ENCODE assay signal across 9 mouse cellular contexts in the genomic region with DNA sequence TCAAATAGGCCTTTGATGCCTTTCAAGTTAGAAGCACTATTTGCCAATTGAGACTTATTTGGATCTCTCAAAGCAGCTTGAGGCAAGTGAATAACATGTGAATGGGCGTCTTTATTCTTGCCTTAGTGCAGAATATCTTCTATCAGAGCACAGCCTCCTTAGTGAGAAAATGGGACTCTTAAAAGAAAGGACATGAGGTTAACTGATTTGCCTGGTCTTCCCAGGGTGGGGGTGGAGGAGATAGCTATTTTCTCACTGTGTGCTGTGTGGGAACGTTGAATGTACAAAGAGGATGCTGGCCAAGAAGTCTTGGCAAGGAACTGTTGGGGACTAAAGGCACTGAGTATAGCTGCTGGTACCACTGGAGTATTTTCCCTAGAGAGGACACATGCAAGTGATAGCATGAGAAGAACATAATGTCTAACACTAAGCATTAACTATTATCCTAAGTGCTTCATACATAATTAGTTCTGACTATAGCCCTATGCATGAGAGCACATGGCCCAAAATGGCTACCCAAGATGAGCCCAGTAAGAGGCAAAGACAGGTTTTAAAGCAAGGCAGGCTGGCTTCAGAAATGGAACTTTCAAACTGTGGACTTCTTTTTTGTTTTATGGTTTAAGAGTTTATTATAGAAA. TPM values are rescaled to one million over a fixed set of nuclear protein-coding genes. Genes with fewer than 3 reads are reported as not detected.
DNase-seq lines count a peak whose midpoint lies in the region; ATAC-seq lines count a peak whose summit lies in the region.
"Had no signal": no experiment of that assay in that cellular context is flagged by ENCODE, and none has a peak within 500 bp of the region (broad histone marks: within the 10 kb centered on the region; RNA-seq: fewer than 3 reads in every experiment).

No protein-coding gene starts in this region.

- peak; percentile 19 to 36 for DNase-seq in left cerebral cortex, postnatal 10 days (ENCODE audit: extremely low spot score in 1 of 2, low spot score in 2 of 2)
- no peak for DNase-seq in left cerebral cortex, postnatal 36 days (ENCODE audit: low spot score in 2 of 2)
- DNase-seq in forebrain, embryonic 14.5 days (ENCODE audit: low spot score) = peak; percentile 77
- no peak for DNase-seq in kidney, postnatal 25 days
- DNase-seq in heart, embryonic 10.5 days (ENCODE audit: low spot score) = no peak
- DNase-seq: thymus, adult 18-20 months had no signal

- H3K27me3 ChIP-seq in forebrain, embryonic 14.5 days (replicated peaks; ENCODE audit: control insufficient read depth, insufficient read depth, low read length) = no peaks in the 10 kb centered on the region
- no peaks in the 10 kb centered on the region for H3K27me3 ChIP-seq in hindbrain, embryonic 15.5 days
- H3K27me3 ChIP-seq in neural tube, embryonic 13.5 days = no peaks in the 10 kb centered on the region
- H3K27me3 ChIP-seq in heart, embryonic 10.5 days (ENCODE audit: insufficient read depth, poor library complexity, severe bottlenecking) = no peaks in the 10 kb centered on the region

- no peak overlapping the region for H3K9ac ChIP-seq in forebrain, embryonic 14.5 days (ENCODE audit: low read length)
- no peak overlapping the region for H3K9ac ChIP-seq in hindbrain, embryonic 15.5 days
- no peak overlapping the region for H3K9ac ChIP-seq in neural tube, embryonic 13.5 days

- H3K27ac ChIP-seq in forebrain, embryonic 14.5 days (ENCODE audit: low read depth, low read length) = peak overlapping the region; percentile 41
- H3K27ac ChIP-seq in hindbrain, embryonic 15.5 days (replicated peaks) = peak overlapping the region; percentile 47
- peak overlapping the region; percentile 52; the same call in 1 of the 2 replicates for H3K27ac ChIP-seq in neural tube, embryonic 13.5 days (replicated peaks)
- no peak overlapping the region for H3K27ac ChIP-seq in heart, embryonic 10.5 days

- intact Hi-C loops in left cerebral cortex, postnatal 10 days (cut with DNase I) = loop anchor here (2.0 to 10.0 kb wide), 3 partner anchors 53 to 279 kb away; a partner anchor contains a TSS
- intact Hi-C loops in left cerebral cortex, postnatal 36 days (cut with DNase I) = loop anchor here (5.0 to 10.0 kb wide), 2 partner anchors 53 to 511 kb away; a partner anchor contains a TSS

- no peaks in the 10 kb centered on the region for H3K4me1 ChIP-seq in forebrain, embryonic 14.5 days (ENCODE audit: control insufficient read depth, insufficient read depth, low read length)
- H3K4me1 ChIP-seq in hindbrain, embryonic 15.5 days (replicated peaks) = no peaks in the 10 kb centered on the region
- H3K4me1 ChIP-seq in neural tube, embryonic 13.5 days (replicated peaks) = no peaks in the 10 kb centered on the region; the same call in 1 of the 2 replicates
- no peaks in the 10 kb centered on the region for H3K4me1 ChIP-seq in heart, embryonic 10.5 days

- no peaks in the 10 kb centered on the region for H3K36me3 ChIP-seq in forebrain, embryonic 14.5 days (ENCODE audit: control insufficient read depth, insufficient read depth, low read length)
- H3K36me3 ChIP-seq in hindbrain, embryonic 15.5 days = no peaks in the 10 kb centered on the region
- H3K36me3 ChIP-seq in neural tube, embryonic 13.5 days = no peaks in the 10 kb centered on the region
- H3K36me3 ChIP-seq in heart, embryonic 10.5 days = no peaks in the 10 kb centered on the region

- H3K9me3 ChIP-seq in forebrain, embryonic 14.5 days (replicated peaks; ENCODE audit: control insufficient read depth, low read length) = no peaks in the 10 kb centered on the region
- no peaks in the 10 kb centered on the region for H3K9me3 ChIP-seq in hindbrain, embryonic 15.5 days
- H3K9me3 ChIP-seq in neural tube, embryonic 13.5 days = no peaks in the 10 kb centered on the region
- H3K9me3 ChIP-seq in heart, embryonic 10.5 days = no peaks in the 10 kb centered on the region

- peak; percentile 85 for ATAC-seq in forebrain, embryonic 14.5 days
- ATAC-seq in hindbrain, embryonic 15.5 days (ENCODE audit: low FRiP score, low read depth) = peak; percentile 91
- peak; percentile 92 for ATAC-seq in neural tube, embryonic 13.5 days (ENCODE audit: low read depth)

- no peak overlapping the region for H3K4me2 ChIP-seq in forebrain, embryonic 14.5 days (ENCODE audit: low read length)
- no peak overlapping the region for H3K4me2 ChIP-seq in hindbrain, embryonic 15.5 days
- H3K4me2 ChIP-seq in neural tube, embryonic 13.5 days = no peak overlapping the region

- 4% methylated on average over 2 of the region's 2 CpGs for WGBS in forebrain, embryonic 14.5 days
- WGBS in hindbrain, embryonic 15.5 days = 12% methylated on average over 2 of the region's 2 CpGs
- 31% methylated on average over 2 of the region's 2 CpGs for WGBS in neural tube, embryonic 13.5 days
- WGBS in heart, embryonic 10.5 days = 45% methylated on average over 2 of the region's 2 CpGs

- H3K4me3 ChIP-seq in forebrain, embryonic 14.5 days (ENCODE audit: low read depth, low read length) = no peak overlapping the region
- H3K4me3 ChIP-seq in hindbrain, embryonic 15.5 days = no peak overlapping the region
- H3K4me3 ChIP-seq in neural tube, embryonic 13.5 days = no peak overlapping the region
- no peak overlapping the region for H3K4me3 ChIP-seq in heart, embryonic 10.5 days
- H3K4me3 ChIP-seq: erythroblast, embryonic 14.5 days had no signal

RNA-seq across cellular contexts. Expression of a gene that starts 40.4 kb away (rescaled TPM):
- total RNA-seq in left cerebral cortex, postnatal 10 days (2021) = 100 to 1,000 TPM; 348 to 421 TPM
- total RNA-seq in left cerebral cortex, postnatal 36 days (2021) = 10 to 100 TPM; 44.4 to 50.3 TPM
- 1,519 and 1,568 TPM in 2 replicates for polyA plus RNA-seq in forebrain, embryonic 14.5 days (2014; fragmentation: Nextera tagmentation; extraction: Ambion mirVana)
- polyA plus RNA-seq in hindbrain, embryonic 15.5 days (2015; fragmentation: Nextera tagmentation; extraction: Ambion mirVana) = 2,182 and 2,246 TPM in 2 replicates
- polyA plus RNA-seq in neural tube, embryonic 13.5 days (2015; fragmentation: Nextera tagmentation; extraction: Ambion mirVana) = 2,540 and 2,743 TPM in 2 replicates
- 1.3 and 2.0 TPM in 2 replicates for polyA plus RNA-seq in heart, embryonic 10.5 days (2016; fragmentation: Nextera tagmentation; extraction: Ambion mirVana)
- polyA plus RNA-seq: erythroblast, embryonic 14.5 days had no signal

RNA-seq across cellular contexts. Expression of a gene that starts 49.9 kb away (rescaled TPM):
- total RNA-seq in left cerebral cortex, postnatal 10 days (2021) = 10 to 100 TPM; 19.6 to 23.7 TPM
- total RNA-seq in left cerebral cortex, postnatal 36 days (2021) = 10 to 100 TPM; 22.6 to 30.0 TPM
- 17.5 and 19.9 TPM in 2 replicates for polyA plus RNA-seq in forebrain, embryonic 14.5 days (2014; fragmentation: Nextera tagmentation; extraction: Ambion mirVana)
- polyA plus RNA-seq in hindbrain, embryonic 15.5 days (2015; fragmentation: Nextera tagmentation; extraction: Ambion mirVana) = 28.5 and 32.1 TPM in 2 replicates
- 29.7 and 32.4 TPM in 2 replicates for polyA plus RNA-seq in neural tube, embryonic 13.5 days (2015; fragmentation: Nextera tagmentation; extraction: Ambion mirVana)
- 10.3 and 16.5 TPM in 2 replicates for polyA plus RNA-seq in heart, embryonic 10.5 days (2016; fragmentation: Nextera tagmentation; extraction: Ambion mirVana)

Comparison
In these comparisons a context has a peak if more than half of its experiments do, and no peak if none do; other contexts are left out.
1. DNase-seq: peak in left cerebral cortex, postnatal 10 days (2 of 2) and forebrain, embryonic 14.5 days (single experiment); none in left cerebral cortex, postnatal 36 days (0 of 2), kidney, postnatal 25 days (0 of 2) and heart, embryonic 10.5 days (single experiment).
2. RNA of a gene that starts 40.4 kb away (polyA plus RNA-seq): 2,540 to 2,743 TPM in neural tube, embryonic 13.5 days, 2,182 to 2,246 TPM in hindbrain, embryonic 15.5 days and 1,519 to 1,568 TPM in forebrain, embryonic 14.5 days; 1.3 to 2.0 TPM in heart, embryonic 10.5 days; every median in the first group is over 100 times any median in the second.
3. Peak in every context shown above with its lines, with median percentiles within 50 percentile points of each other: ATAC-seq.